Mouse (Mus musculus): ENCODE measurements at regions not wholly inside any gene's neighbourhood (a gene's known extent, or its start where the extent isn't known, plus 50 kb on each side); places are given as distances from the start of the nearest gene placed in this dataset.
"Not testable (repeated sequence)": the region's sequence is repeated elsewhere in the genome, so short reads cannot be mapped to it uniquely, and the experiment has no call there.

- no peak overlapping the region for H3K27ac ChIP-seq (replicated peaks)
- ATAC-seq (ENCODE audit: insufficient read depth): no peak
- 33% methylated on average over 4 of the region's 4 CpGs for WGBS (ENCODE audit: insufficient replicate concordance)
- H3K4me3 ChIP-seq (replicated peaks): no peak overlapping the region
- no peak overlapping the region for H3K4me2 ChIP-seq
- H3K9ac ChIP-seq: no peak overlapping the region
- no peaks in the 10 kb centered on the region for H3K4me1 ChIP-seq (replicated peaks)
- H3K36me3 ChIP-seq (replicated peaks): no peaks in the 10 kb centered on the region
- H3K27me3 ChIP-seq: no peaks in the 10 kb centered on the region
- no peaks in the 10 kb centered on the region for H3K9me3 ChIP-seq (replicated peaks)
These were observed 797.4 kb upstream of the Impad1 start for GRCm38 (mm10) chr4:5590531-5590930.

DNA sequence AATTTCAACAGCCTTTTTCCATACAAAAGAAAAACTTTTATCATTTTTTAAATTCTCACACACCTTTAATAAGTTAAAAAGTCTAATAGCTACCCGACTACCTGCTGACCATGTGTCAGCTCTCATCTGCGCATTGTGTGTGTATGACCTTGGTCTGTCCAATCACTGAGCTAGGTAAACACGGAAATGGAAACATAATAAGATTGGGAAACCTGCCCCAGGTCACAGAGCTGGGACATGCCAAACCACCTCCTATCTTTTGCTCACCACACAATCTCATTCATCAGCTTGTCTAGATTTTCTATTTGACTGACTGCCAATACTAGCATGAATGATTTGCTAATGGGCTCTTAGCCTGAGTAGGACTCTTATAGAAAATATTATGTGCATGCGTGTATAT, 794.3 kb upstream of the Impad1 start:
- Histone ChIP-seq H3K4me2 (no peak overlapping the region), H3K4me3 (replicated peaks) (no peak overlapping the region), H3K27me3 (no peaks in the 10 kb centered on the region), H3K9me3 (replicated peaks) (no peaks in the 10 kb centered on the region), H3K9ac (no peak overlapping the region), H3K4me1 (replicated peaks) (no peaks in the 10 kb centered on the region), H3K27ac (replicated peaks) (no peak overlapping the region), H3K36me3 (replicated peaks) (no peaks in the 10 kb centered on the region)
- 63% methylated on average over 4 of the region's 4 CpGs for WGBS (ENCODE audit: insufficient replicate concordance)
- peak; percentile 44; the same call in 1 of the 2 replicates for ATAC-seq (ENCODE audit: insufficient read depth)

DNA sequence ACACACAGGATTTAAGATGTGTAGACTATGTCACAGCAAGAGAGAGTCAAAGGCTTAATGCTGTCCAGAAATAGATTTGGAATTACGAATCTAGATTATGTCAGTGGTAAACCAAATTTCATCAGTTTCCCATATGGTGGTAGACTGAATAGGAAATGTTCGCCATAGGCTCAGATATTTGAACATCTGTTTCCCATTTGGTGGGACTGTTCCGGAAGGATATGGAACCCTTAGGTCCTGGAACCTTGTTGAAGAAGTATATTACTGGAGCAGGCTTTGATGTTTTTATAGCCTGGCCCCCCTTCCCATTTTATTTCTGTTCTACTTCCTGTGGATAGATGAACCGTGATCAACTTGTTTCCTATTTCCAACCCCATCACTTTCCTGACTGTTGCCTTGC, 792.0 kb upstream of the Impad1 start:
- WGBS (ENCODE audit: insufficient replicate concordance): 46% methylated on average over 4 of the region's 4 CpGs
- ATAC-seq (ENCODE audit: insufficient read depth): no peak

DNA sequence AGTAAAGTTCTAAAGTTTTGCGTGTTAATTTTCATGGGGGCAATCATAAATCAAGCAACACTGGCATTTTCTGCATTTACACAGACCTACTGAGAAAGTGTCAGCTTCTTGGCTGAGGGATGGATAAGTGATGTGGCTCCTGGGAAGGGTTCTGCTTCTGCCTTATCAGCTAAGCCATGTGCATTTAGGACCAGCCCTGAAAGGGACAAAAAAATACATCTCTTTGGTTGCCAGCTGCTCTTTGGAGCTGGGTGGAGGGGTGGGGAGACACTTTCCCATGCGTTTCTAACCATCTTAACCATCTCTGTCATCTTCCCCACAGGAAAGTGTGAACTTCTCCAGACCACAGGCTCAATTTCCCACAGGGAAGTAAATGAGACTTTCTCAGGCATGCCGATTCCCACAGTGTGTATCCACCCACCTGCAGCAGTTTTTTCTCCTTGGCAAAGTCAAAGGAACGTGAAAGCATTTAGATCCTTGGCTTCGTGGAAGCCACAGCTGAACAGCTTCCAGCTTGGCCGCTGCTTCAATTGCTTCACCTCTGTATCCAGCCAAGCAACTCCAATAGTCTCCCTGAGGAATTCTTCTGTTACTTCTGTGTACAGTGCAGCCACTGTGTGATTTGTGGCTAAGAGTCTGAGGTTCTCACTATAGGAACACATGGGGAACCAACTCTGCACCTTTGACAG, 791.0 kb upstream of the Impad1 start:
- H3K9ac ChIP-seq: no peak overlapping the region
- no peak overlapping the region for H3K4me3 ChIP-seq (replicated peaks)
- no peaks in the 10 kb centered on the region for H3K9me3 ChIP-seq (replicated peaks)
- H3K4me1 ChIP-seq (replicated peaks): no peaks in the 10 kb centered on the region
- 43% methylated on average over 6 of the region's 6 CpGs for WGBS (ENCODE audit: insufficient replicate concordance)
- no peak overlapping the region for H3K4me2 ChIP-seq
- H3K36me3 ChIP-seq (replicated peaks): no peaks in the 10 kb centered on the region
- H3K27ac ChIP-seq (replicated peaks): no peak overlapping the region
- no peak for ATAC-seq (ENCODE audit: insufficient read depth)
- H3K27me3 ChIP-seq: no peaks in the 10 kb centered on the region

More for the DNA sequence above, 792.0 kb upstream of the Impad1 start:
- H3K4me1 ChIP-seq (replicated peaks): no peaks in the 10 kb centered on the region
- no peak overlapping the region for H3K27ac ChIP-seq (replicated peaks)
- H3K9ac ChIP-seq: no peak overlapping the region
- H3K4me3 ChIP-seq (replicated peaks): no peak overlapping the region
- no peak overlapping the region for H3K4me2 ChIP-seq
- H3K36me3 ChIP-seq (replicated peaks): no peaks in the 10 kb centered on the region
- H3K27me3 ChIP-seq: no peaks in the 10 kb centered on the region
- H3K9me3 ChIP-seq (replicated peaks): no peaks in the 10 kb centered on the region

DNA sequence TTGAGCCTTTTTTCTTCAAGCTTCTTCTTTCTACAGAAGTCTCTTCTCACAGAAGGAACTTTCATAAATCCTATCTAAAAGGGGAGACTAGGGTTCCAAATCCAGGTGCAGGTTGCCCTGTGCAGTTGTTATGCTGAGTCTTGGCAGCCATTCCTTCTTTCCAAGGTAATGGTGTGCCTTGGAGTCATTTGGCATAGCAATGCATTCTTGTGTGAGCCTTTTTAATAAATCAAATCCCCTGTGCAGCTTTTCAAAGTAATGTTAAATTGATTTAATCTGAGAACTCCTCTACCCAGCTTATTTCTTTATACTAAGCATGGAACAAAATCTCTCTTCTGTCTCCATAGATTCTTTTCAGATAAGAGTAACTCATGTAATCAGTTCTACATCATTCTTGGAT, 774.9 kb upstream of the Impad1 start:
- H3K36me3 ChIP-seq (replicated peaks): no peaks in the 10 kb centered on the region
- H3K9me3 ChIP-seq (replicated peaks): no peaks in the 10 kb centered on the region
- H3K4me2 ChIP-seq: no peak overlapping the region
- H3K27ac ChIP-seq (replicated peaks): no peak overlapping the region
- no peak overlapping the region for H3K4me3 ChIP-seq (replicated peaks)
- no peak overlapping the region for H3K9ac ChIP-seq
- no peaks in the 10 kb centered on the region for H3K27me3 ChIP-seq
- no peak for ATAC-seq (ENCODE audit: insufficient read depth)
- H3K4me1 ChIP-seq (replicated peaks): no peaks in the 10 kb centered on the region

- WGBS (ENCODE audit: insufficient replicate concordance): 52% methylated on average over 3 of the region's 3 CpGs
- H3K27me3 ChIP-seq: no peaks in the 10 kb centered on the region
- no peaks in the 10 kb centered on the region for H3K36me3 ChIP-seq (replicated peaks)
- H3K4me1 ChIP-seq (replicated peaks): no peaks in the 10 kb centered on the region
- no peak overlapping the region for H3K4me2 ChIP-seq
- no peak for ATAC-seq (ENCODE audit: insufficient read depth)
- no peaks in the 10 kb centered on the region for H3K9me3 ChIP-seq (replicated peaks)
- H3K9ac ChIP-seq: no peak overlapping the region
- H3K27ac ChIP-seq (replicated peaks): no peak overlapping the region
- no peak overlapping the region for H3K4me3 ChIP-seq (replicated peaks)
These were observed 767.0 kb upstream of the Impad1 start for GRCm38 (mm10) chr4:5560001-5560657.

GRCm38 (mm10) chr4:5540155-5540554, 747.0 kb upstream of the Impad1 start:
- Histone ChIP-seq H3K27me3 (no peaks in the 10 kb centered on the region), H3K4me2 (no peak overlapping the region), H3K9ac (no peak overlapping the region), H3K4me3 (replicated peaks) (no peak overlapping the region), H3K4me1 (replicated peaks) (no peaks in the 10 kb centered on the region), H3K36me3 (replicated peaks) (no peaks in the 10 kb centered on the region), H3K9me3 (replicated peaks) (no peaks in the 10 kb centered on the region), H3K27ac (replicated peaks) (no peak overlapping the region)
- ATAC-seq (ENCODE audit: insufficient read depth): no peak
- 37% methylated on average over 3 of the region's 3 CpGs for WGBS (ENCODE audit: insufficient replicate concordance)

DNA sequence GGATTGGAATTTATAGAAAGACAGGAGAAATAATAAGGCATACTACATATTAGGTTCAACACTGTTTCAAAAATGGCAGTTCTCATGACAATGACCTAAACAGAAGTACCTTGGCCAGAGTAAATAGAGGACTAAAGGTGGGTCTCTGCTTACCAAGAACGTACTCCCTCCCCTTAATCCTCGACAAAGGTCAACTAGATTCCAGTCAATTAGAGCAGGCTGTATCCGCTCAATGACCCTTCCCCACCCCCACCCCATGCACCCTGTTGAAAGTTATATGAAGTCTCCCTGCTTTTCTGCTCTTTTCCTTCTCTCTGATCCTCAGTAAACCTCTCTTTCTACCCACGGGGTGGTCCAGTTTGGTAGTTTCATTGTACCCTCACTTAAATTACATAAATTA, 737.3 kb upstream of the Impad1 start:
- Histone ChIP-seq H3K9me3 (replicated peaks) (no peaks in the 10 kb centered on the region), H3K27ac (replicated peaks) (no peak overlapping the region), H3K9ac (no peak overlapping the region), H3K27me3 (no peaks in the 10 kb centered on the region), H3K4me3 (replicated peaks) (no peak overlapping the region), H3K4me1 (replicated peaks) (no peaks in the 10 kb centered on the region), H3K36me3 (replicated peaks) (no peaks in the 10 kb centered on the region), H3K4me2 (no peak overlapping the region)
- WGBS (ENCODE audit: insufficient replicate concordance): 52% methylated on average over 4 of the region's 4 CpGs
- no peak for ATAC-seq (ENCODE audit: insufficient read depth)

DNA sequence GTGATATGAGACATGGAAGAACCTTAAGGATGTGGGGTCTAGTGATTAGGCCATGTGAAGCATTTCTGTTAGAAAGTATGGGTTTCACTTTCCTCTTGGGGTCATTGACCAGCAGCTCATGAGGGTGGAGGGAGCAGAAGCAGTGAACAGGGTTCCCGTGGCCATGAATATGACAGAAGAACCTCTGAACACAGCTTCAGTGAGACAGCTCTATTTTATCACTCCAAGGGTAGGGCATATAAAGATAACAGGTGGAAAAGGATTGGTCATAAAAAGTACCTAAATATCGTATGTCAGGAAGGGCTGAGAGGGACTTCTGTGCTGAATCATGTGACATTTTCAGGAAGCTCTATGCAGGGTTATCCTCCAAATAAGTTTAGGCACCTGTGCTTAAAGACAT, 725.4 kb upstream of the Impad1 start:
- no peak for ATAC-seq (ENCODE audit: insufficient read depth)
- Histone ChIP-seq H3K9me3 (replicated peaks) (no peaks in the 10 kb centered on the region), H3K36me3 (replicated peaks) (no peaks in the 10 kb centered on the region), H3K4me2 (no peak overlapping the region), H3K9ac (no peak overlapping the region), H3K27me3 (no peaks in the 10 kb centered on the region), H3K4me3 (replicated peaks) (no peak overlapping the region), H3K4me1 (replicated peaks) (no peaks in the 10 kb centered on the region), H3K27ac (replicated peaks) (no peak overlapping the region)
- WGBS (ENCODE audit: insufficient replicate concordance): 52% methylated on average over 2 of the region's 2 CpGs

DNA sequence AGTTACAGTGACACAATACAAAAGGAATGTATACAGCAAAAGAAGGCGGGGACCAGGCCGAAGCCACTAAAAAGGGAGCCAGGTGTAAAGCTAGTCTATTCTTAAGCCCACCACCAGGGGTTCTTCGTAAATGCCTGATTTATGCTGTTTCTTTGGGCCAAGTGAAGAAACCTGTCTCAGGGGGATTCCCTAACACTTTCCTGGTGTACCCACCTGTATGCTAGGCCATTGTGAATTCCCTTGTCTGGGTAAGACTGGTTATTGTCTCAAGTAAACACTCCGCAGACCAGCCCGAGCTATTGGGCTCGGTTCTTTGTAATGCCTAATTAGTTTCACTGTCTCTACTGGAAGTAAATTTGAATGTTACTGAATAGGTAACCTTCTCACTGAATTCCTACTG, 722.3 kb upstream of the Impad1 start:
- H3K9me3 ChIP-seq (replicated peaks); H3K4me3 ChIP-seq (replicated peaks); H3K27ac ChIP-seq (replicated peaks); H3K27me3 ChIP-seq; H3K4me2 ChIP-seq; H3K4me1 ChIP-seq (replicated peaks); H3K36me3 ChIP-seq (replicated peaks); ATAC-seq (ENCODE audit: insufficient read depth); H3K9ac ChIP-seq: not testable (repeated sequence)
- 70% methylated on average over 6 of the region's 6 CpGs for WGBS (ENCODE audit: insufficient replicate concordance)

GRCm38 (mm10) chr4:5511743-5512142, 718.6 kb upstream of the Impad1 start:
- Histone ChIP-seq H3K27me3 (no peaks in the 10 kb centered on the region), H3K27ac (replicated peaks) (no peak overlapping the region), H3K36me3 (replicated peaks) (no peaks in the 10 kb centered on the region), H3K4me1 (replicated peaks) (no peaks in the 10 kb centered on the region), H3K9me3 (replicated peaks) (no peaks in the 10 kb centered on the region), H3K4me2 (no peak overlapping the region), H3K9ac (no peak overlapping the region), H3K4me3 (replicated peaks) (no peak overlapping the region)
- ATAC-seq (ENCODE audit: insufficient read depth): no peak

GRCm38 (mm10) chr4:5509398-5509797, 716.2 kb upstream of the Impad1 start:
- Histone ChIP-seq H3K9me3 (replicated peaks) (no peaks in the 10 kb centered on the region), H3K9ac (no peak overlapping the region), H3K36me3 (replicated peaks) (no peaks in the 10 kb centered on the region), H3K27ac (replicated peaks) (no peak overlapping the region), H3K4me2 (no peak overlapping the region), H3K4me3 (replicated peaks) (no peak overlapping the region), H3K4me1 (replicated peaks) (no peaks in the 10 kb centered on the region), H3K27me3 (no peaks in the 10 kb centered on the region)
- 44% methylated on average over 5 of the region's 5 CpGs for WGBS (ENCODE audit: insufficient replicate concordance)
- ATAC-seq (ENCODE audit: insufficient read depth): no peak
